Mouse (Mus musculus) right cerebral cortex, postnatal 4 days (tissue): ENCODE data around the gene Tex21.
A peak's percentile ranks its signal among the peaks of the same experiment; 100 is the strongest.
"Not testable (repeated sequence)": the region's sequence is repeated elsewhere in the genome, so short reads cannot be mapped to it uniquely, and the experiment has no call there.

Source experiments
- DNase-seq: peaks from one replicate; pipeline ENCODE4 v3.0.0-alpha.2; 2022

Tex21 gene

DNA sequence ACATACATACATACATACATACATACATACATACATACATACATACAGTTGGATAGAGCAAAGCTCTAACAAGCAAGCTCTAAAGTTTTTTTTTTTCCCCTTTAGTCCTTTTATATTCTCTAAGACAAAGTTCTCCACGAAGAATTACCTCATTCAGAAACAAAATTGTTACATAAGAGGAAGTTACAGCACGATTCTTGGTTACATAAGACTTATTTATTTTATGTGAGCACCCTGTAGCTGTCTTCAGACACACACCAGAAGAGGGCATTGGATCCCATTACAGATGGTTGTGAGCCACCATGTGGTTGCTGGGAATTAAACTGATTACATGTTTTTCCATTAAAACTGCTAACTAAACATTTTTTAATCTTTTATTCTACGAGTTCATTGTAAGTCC, 52.0 kb downstream of the Tex21 start:
- DNase-seq = no peak

DNA sequence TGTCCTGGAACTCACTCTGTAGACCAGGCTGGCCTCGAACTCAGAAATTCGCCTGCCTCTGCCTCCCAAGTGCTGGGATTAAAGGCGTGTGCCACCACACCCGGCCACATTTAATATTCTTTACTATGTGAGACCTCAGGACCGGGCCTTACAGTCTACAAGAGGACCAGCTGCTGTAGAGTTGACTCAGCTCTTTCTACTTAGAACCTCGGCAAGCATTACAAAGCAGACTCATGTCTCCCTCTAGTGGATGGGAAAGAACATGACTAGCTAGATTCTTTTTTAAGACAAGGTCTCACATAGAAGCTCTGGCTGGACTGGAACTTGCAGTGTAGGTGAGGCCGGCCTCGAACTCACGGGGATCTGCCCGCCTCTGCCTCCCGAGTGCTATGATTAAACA, 55.6 kb downstream of the Tex21 start:
- DNase-seq = no peak

DNA sequence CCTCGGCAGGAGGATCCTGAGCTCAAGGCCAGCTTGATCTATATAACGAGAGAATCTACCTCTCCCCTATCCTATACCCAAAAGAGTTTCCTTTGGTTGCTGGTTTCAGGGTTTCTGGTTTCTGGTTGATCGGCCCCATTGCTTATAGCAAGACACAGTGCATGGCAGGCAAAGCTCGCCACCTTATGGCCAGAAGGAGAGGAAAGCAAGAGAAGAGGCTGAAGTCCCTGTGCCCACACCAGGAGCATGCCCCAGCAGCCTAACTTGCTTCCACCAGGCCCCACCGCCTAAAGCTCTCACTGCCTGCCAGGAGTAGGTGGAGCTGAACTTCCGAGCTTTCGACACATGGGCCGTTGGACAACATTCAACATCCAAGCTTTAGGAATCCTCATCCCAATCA, 58.7 kb downstream of the Tex21 start:
- peak; percentile 39 for DNase-seq

DNA sequence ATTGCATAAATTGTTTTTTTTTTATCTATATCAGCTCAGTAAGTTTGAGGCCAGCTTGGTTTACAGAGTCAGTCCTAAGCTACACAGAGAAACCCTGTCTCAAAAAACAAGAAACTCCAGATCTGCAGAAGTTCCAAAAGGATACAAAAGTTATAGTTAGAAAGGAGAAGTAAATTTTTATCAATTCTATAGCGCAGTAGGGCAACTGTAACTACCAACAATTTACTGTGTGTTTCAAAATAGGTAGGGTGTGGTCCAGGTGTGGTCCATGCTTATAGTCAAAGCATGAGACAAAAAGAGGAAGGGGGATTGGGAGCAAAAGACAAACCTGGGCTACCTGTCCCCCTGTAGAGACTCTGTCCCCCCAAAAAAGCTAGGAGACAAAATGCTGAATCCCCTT, 60.1 kb downstream of the Tex21 start:
- DNase-seq = no peak

DNA sequence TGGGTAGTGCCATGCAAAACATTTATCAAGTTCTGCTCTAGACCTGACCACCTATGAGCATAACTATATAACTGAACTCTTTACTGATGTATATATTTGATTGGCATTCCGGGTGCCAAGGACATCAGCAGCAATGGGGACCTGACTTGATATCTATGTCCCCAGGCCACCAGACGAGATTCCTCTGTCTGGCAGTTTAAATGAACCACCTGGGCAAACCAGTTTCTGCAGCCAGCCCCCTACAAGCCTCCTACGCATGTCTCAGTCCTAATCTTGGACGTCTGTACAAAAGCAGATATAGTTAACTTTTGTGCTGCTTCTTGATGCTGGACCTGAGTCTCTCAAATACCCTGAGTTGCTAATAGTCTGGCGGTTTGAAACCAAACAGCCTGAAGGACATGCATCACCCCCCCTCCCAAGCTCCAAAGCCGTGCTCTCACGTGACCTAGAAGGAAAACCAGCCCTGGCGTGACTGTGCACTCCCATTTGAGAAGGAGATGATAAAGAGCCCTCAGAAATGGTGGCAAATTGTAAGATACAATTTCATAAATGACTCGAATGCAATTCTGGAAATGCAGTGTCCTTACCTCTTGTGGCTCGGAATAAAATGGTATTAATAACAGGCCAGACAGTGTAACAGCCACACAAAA, 61.3 kb downstream of the Tex21 start:
- DNase-seq = no peak

DNA sequence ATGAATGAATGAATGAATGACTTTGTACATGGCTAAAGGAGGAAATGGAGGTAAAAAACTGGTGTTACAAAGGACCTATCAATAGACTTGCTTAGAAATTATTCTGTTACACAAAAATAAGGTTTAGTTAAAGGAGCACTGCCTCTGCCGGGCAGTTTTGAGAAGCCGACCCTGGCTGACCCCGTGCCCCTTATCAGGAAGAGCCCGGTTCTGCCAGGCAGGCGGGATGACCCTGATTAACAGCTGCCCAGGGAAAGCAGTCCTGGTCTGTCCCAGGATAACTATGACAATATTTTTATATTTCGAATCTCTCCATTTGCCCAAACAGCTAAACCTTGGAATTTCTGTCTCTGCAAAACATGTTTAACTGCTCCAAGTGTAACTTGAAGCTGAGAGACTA, 62.3 kb downstream of the Tex21 start:
- no peak for DNase-seq

DNA sequence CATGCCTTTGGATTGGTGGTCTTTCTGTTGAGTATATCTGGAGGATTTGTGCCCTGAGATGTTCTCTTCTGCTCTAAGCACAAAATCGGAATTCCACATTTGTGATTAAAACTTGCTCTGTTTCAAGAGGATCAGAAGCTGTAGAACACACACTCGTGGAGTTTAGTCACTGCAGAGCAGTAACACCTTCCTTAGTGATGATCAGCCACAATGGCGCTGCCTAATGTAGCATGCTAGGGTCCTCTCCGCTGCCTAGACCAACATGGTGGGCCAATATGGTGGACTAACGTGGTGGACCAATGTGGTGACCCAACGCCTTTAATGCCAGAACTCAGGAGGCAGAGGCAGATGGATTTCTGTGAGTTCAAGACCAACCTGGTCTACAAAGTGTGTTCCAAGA, 63.7 kb downstream of the Tex21 start:
- DNase-seq = no peak

DNA sequence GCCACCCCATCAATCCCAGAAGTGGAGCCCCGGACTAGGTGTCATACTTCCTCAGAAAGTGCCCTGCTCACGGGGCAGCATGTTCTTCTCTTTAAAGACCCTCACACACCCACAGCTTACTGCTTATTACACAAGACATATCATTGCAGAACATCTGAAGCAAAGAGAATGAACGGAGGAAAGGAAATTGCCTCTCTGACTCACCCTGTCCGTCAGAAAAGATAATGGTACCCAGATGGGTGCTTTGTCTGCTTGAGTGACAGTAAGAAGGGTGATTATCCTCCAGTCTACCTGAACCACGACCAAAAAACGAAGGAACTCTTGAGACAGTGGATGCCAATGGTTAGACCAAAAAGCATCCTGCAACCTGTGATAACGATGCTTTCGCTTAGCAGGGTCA, 65.1 kb downstream of the Tex21 start:
- no peak for DNase-seq

DNA sequence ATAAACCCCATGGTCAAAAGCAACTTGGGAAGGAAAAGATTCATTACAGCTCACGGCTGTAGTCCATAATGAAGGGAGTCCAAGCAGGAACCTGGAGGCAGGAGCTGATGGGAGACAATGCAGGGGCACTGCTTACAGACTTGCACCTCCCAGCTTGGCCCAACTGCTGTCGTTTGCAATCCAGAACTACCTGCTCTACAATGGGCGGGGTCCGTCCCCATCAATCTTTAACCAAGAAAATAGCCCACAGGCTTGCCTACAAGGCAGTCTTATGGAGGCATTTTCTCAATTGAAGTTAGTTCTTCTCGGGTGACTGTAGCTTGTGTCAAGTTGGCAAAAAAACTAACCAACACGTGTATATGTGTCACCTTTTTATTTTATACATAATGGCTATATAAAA, 66.1 kb downstream of the Tex21 start:
- DNase-seq = no peak

DNA sequence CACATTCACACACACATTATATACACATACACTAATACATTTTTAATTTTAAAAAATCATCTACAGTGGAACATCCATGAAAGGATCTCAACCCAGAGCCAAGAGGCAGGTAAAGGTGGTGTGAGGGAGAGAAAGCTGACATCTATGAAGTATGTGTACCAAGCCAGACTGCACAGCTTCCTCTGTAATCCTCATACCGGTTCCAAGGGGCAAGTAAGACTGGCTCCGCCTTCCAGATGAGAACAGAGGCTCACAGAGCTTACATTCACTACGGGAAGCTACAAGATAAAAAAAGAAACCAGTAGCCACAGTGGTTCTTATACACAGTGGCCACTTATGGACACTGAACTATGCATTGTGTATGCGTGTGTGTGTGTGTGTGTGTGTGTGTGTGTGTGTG, 67.0 kb downstream of the Tex21 start:
- no peak for DNase-seq

DNA sequence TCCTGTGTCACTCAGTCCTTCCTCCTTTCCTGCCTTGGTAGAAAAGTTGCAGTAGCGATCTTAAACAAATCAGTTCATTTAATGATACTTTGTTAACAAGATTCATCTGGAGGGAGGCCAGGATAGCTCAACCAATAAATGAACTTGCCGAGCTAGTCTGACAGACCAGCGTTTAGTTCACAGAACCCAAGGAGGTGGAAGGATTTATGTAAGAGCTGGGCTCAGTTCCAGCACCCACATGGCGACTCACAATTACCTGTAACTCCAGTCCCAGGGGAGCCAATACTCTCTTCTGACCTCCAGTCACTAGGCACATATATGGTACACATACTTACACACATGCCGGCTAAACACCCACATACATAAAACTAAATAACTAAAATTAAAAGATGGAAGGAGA, 67.5 kb downstream of the Tex21 start:
- no peak for DNase-seq

DNA sequence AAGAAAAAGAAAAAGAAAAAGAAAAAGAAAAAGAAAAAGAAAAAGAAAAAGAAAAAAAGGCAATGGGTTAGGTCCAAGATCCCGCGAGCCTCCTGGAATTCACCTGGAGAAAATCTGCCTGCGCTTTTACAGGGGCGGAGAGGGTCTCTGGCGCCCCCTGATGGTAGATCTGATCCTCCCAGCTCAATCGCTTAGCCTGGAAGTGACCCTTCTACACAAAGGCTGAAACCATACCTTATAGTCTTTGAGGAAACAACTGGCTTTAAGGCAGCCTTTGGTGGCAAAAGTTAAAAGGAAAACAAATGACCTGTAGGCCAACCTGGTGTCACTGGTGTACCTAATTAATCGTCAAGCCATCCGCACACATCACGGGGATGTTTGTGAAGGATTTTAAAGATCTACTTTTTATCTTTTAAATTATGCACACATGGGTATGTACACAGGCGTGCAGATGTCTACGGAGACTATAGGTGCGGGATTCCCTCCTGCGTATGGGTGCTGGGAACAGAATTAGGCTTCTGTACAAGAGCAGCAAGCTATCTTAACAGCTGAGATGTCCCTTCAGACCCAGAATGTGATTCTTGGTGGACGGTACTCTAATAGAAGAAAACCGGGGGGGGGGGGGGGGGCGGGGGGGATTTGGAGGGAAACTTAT, 68.6 kb downstream of the Tex21 start:
- peak; percentile 77 for DNase-seq

DNA sequence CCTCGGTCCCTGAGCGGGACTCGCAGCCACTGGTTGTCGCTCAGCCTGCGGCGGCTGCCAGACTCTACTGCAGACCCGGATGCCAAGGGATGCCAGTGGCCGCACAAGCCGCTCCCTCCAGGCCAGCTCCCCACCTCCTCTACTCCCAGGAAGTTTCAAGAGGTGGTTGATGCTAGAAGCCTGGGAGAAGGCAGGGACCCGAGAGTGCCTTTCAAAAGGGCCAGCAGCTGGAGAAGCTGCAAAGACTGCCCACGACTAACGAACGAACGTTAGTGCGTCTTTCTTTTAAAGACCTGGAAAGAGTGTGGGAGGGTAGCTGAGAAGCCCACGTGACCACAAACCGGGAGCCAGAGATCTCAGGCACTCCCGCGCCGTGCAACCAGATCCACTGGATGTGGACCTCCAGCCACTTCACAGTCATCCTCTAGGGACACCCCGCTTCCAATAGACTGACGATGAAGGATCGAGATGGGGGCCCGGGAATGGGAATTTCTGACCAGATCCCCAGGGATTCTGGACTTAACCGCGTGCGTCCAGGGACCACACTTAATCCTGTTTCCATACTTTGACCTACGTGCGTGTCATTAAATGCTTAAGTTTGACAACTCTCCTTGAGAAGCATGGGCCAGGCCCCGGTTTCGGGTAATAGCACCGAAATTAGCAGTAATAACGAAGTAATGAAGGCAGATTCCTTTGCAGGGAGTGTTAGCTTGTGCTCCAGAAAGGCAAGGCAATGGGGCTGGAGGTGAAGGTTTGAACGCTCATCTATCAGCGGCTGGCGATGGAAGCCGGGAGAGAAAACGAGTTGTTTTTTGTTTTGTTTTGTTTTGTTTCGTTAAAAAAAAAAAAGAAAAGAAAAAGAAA, 69.3 kb downstream of the Tex21 start, which contains the start of gene Esr2:
TSS of gene Esr2 (minus strand) at position 260 of the 864 bp plus-strand sequence.
- DNase-seq = peak; percentile 29

DNA sequence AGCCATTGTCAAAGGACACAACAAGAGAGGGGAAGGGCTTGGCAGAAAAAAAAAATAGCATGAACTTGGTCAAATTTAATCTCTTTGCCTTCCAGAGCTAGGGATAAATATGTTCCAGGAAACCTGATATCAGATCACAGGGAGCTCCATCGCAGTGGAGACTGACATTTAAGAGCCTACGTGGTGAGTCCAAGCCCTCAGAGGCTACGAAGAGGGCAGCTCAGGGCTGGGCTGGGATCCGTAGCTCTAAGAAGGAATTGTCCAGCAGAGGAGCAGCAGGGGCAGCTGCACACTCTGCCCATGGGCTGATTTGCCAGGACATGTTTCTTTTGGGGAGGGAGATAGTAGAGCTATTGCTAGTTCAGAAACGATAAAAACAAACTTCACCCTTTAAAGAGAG, 80.9 kb downstream of the Tex21 start:
- no peak for DNase-seq

DNA sequence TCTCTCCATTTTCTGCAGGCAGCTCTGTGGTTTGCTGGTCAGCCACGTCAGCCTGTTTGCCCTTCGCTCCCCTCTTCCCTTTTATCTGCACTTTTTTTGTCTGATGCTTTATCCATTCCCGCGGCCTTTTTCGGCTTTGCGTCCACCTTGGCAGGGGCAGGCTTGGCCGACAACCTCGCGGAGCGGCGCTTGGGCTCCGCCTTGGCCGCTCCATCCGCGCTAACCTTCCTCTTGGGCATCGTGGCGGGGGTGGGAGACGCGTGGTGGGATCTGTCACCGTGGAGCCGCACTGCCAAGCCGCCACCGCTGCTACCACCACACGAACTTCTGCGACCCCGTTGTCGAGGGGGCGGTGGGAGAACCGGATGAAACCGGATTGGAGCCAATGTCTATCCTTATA, 94.2 kb downstream of the Tex21 start:
- DNase-seq = not testable (repeated sequence)
